Mouse (Mus musculus) stomach, adult 2 months (tissue): ENCODE measurements around the gene Ccdc162. TPM values are rescaled to one million over a fixed set of nuclear protein-coding genes. Genes with fewer than 3 reads are reported as not detected.

Experiments
- polyA plus RNA-seq: library from polyadenylated mRNA; depleted of rRNA; stranded (reverse); fragments of >200 nt; gene quantifications from 2 replicates; pipeline ENCODE4 v1.2.3, GENCODE M21; 2012; rRNA removed

Gene Ccdc162
- 0.06 and 0.17 TPM in 2 replicates for polyA plus RNA-seq

GRCm38 (mm10) chr10:41716029-41716897, at the start of gene Ccdc162:
Ccdc162 (minus strand) TSS chr10:41716634.

GRCm38 (mm10) chr10:41518981-41519618, 197.3 kb downstream of the Ccdc162 start, which contains the start of gene Cd164:
Cd164 (plus strand) TSS chr10:41519414.

GRCm38 (mm10) chr10:41489708-41490517, 226.5 kb downstream of the Ccdc162 start, which contains the start of the genes Smpd2 and Ppil6:
Smpd2 (minus strand) TSS chr10:41490369.
Ppil6 (plus strand) TSS chr10:41490439.

Other genes starting within 250 kb of the Ccdc162 start
- 20.8 and 22.3 TPM in 2 replicates for gene Mical1, start 240.3 kb downstream of the Ccdc162 start, polyA plus RNA-seq
- 38.8 and 48.1 TPM in 2 replicates for gene Smpd2, start 226.3 kb downstream of the Ccdc162 start, polyA plus RNA-seq
- 0.11 and 0.44 TPM in 2 replicates for gene Ppil6, start 226.2 kb downstream of the Ccdc162 start, polyA plus RNA-seq
- gene Cd164, start 197.2 kb downstream of the Ccdc162 start, polyA plus RNA-seq = 42.3 and 44.8 TPM in 2 replicates
- gene Cep57l1, start 93.2 kb upstream of the Ccdc162 start, polyA plus RNA-seq = 0.04 and 0.21 TPM in 2 replicates
- gene Sesn1, start 93.3 kb upstream of the Ccdc162 start, polyA plus RNA-seq = 3.7 and 3.8 TPM in 2 replicates